Comparison of ENCODE assay signal across 8 mouse cellular contexts in genomic region chr11:72041768-72042607, GRCm38 (mm10). TPM values are rescaled to one million over a fixed set of nuclear protein-coding genes. Genes with fewer than 3 reads are reported as not detected.
DNase-seq lines count a peak whose midpoint lies in the region; ATAC-seq lines count a peak whose summit lies in the region.

Gene Pimreg, plus strand, starts transcription at chr11:72042032.

- H3K36me3 ChIP-seq in forebrain, embryonic 11.5 days (ENCODE audit: control insufficient read depth, insufficient read depth, low read length), result peaks cover 2% of the 10 kb centered on the region; the same call in 1 of the 2 replicates
- peaks cover 10% of the 10 kb centered on the region for H3K36me3 ChIP-seq in heart, embryonic 16.5 days (ENCODE audit: control insufficient read depth, insufficient read depth)
- H3K36me3 ChIP-seq in neural tube, embryonic 14.5 days (ENCODE audit: control insufficient read depth, insufficient read depth, low read length), result no peaks in the 10 kb centered on the region

- peaks cover 27% of the 10 kb centered on the region for H3K4me1 ChIP-seq in forebrain, embryonic 11.5 days (replicated peaks; ENCODE audit: control insufficient read depth, insufficient read depth, low read length)
- H3K4me1 ChIP-seq in heart, embryonic 16.5 days (ENCODE audit: control insufficient read depth, insufficient read depth, low read length), result peaks cover 30% of the 10 kb centered on the region
- H3K4me1 ChIP-seq in neural tube, embryonic 14.5 days (ENCODE audit: control insufficient read depth, insufficient read depth, low read length), result peaks cover 23% of the 10 kb centered on the region

- WGBS in forebrain, embryonic 11.5 days, result under 1% methylated on average over 52 of the region's 52 CpGs
- WGBS in heart, embryonic 16.5 days, result under 1% methylated on average over 52 of the region's 52 CpGs
- under 1% methylated on average over 52 of the region's 52 CpGs for WGBS in neural tube, embryonic 14.5 days

- H3K27ac ChIP-seq in forebrain, embryonic 11.5 days (ENCODE audit: low read depth, low read length), result peak within 1 kb of the TSS; percentile 82
- H3K27ac ChIP-seq in heart, embryonic 16.5 days (ENCODE audit: low read length), result peak within 1 kb of the TSS; percentile 56
- H3K27ac ChIP-seq in neural tube, embryonic 14.5 days (ENCODE audit: low read depth, low read length), result 0 out of 2 replicates have a peak within 1 kb of the TSS, but pooled peaks have one; percentile 48

- no peaks in the 10 kb centered on the region for H3K9me3 ChIP-seq in forebrain, embryonic 11.5 days (ENCODE audit: control insufficient read depth, low read length)
- H3K9me3 ChIP-seq in heart, embryonic 16.5 days (replicated peaks; ENCODE audit: control insufficient read depth, low read length), result no peaks in the 10 kb centered on the region
- H3K9me3 ChIP-seq in neural tube, embryonic 14.5 days (ENCODE audit: control insufficient read depth, low read length), result no peaks in the 10 kb centered on the region

- peak within 1 kb of the TSS; percentile 94 for H3K4me2 ChIP-seq in forebrain, embryonic 11.5 days (ENCODE audit: low read depth, low read length, severe bottlenecking)
- peak within 1 kb of the TSS; percentile 81 for H3K4me2 ChIP-seq in heart, embryonic 16.5 days (ENCODE audit: low read depth, low read length)
- H3K4me2 ChIP-seq in neural tube, embryonic 14.5 days (ENCODE audit: low read depth, low read length), result peak within 1 kb of the TSS; percentile 97

- H3K9ac ChIP-seq in forebrain, embryonic 11.5 days (ENCODE audit: low read length), result peak within 1 kb of the TSS; percentile 80
- H3K9ac ChIP-seq in heart, embryonic 16.5 days (ENCODE audit: low read length), result peak within 1 kb of the TSS; percentile 74
- H3K9ac ChIP-seq in neural tube, embryonic 14.5 days (replicated peaks; ENCODE audit: low read depth, low read length), result peak within 1 kb of the TSS; percentile 57

- DNase-seq in CD8-positive naive resting alpha-beta T cell, adult 2 months (ENCODE audit: low read depth in 2 of 2, low spot score in 2 of 2), result peak; percentile 40 to 61
- peak; percentile 84 for DNase-seq in brain, embryonic 18.5 days (ENCODE audit: low read depth, low spot score)
- DNase-seq in forebrain, embryonic 11.5 days (ENCODE audit: low spot score), result peak; percentile 98
- peak; percentile 70 to 84 for DNase-seq in kidney, postnatal 36 days
- DNase-seq in lung, adult 18-20 months, result peak; percentile 70 to 71
- peak; percentile 88 for DNase-seq in testis, postnatal 14 days (ENCODE audit: low spot score)

- peak within 1 kb of the TSS; percentile 71 for H3K4me3 ChIP-seq in forebrain, embryonic 11.5 days (ENCODE audit: low read depth, low read length)
- peak within 1 kb of the TSS; percentile 68 for H3K4me3 ChIP-seq in heart, embryonic 16.5 days (ENCODE audit: low read length)
- H3K4me3 ChIP-seq in neural tube, embryonic 14.5 days (ENCODE audit: low read depth, low read length), result peak within 1 kb of the TSS; percentile 65

- no peaks in the 10 kb centered on the region for H3K27me3 ChIP-seq in forebrain, embryonic 11.5 days (ENCODE audit: control insufficient read depth, insufficient read depth, low read length)
- H3K27me3 ChIP-seq in heart, embryonic 16.5 days (ENCODE audit: control insufficient read depth, insufficient read depth, low read length), result no peaks in the 10 kb centered on the region
- H3K27me3 ChIP-seq in neural tube, embryonic 14.5 days (ENCODE audit: control insufficient read depth, insufficient read depth, low read length), result no peaks in the 10 kb centered on the region

- peak; percentile 91 for ATAC-seq in forebrain, embryonic 11.5 days (replicated peaks; ENCODE audit: low FRiP score)
- ATAC-seq in heart, embryonic 16.5 days (replicated peaks; ENCODE audit: extremely low read depth, insufficient read depth, low FRiP score), result peak; percentile 90
- ATAC-seq in neural tube, embryonic 14.5 days (ENCODE audit: low read depth), result peak; percentile 90

RNA-seq across cellular contexts. Expression of gene Pimreg, which starts in this region (rescaled TPM):
- 228 and 241 TPM in 2 replicates for polyA plus RNA-seq in forebrain, embryonic 11.5 days (2014; fragmentation: Nextera tagmentation; extraction: Ambion mirVana)
- polyA plus RNA-seq in heart, embryonic 16.5 days (2015; fragmentation: Nextera tagmentation; extraction: Ambion mirVana), result 67.0 and 74.3 TPM in 2 replicates
- polyA plus RNA-seq in neural tube, embryonic 14.5 days (2014; fragmentation: Nextera tagmentation; extraction: Ambion mirVana), result 10.9 and 16.3 TPM in 2 replicates

Comparison
In these comparisons a context has a peak if more than half of its experiments do, and no peak if none do; other contexts are left out.
1. Peak in every context shown above with its lines: DNase-seq, ATAC-seq, H3K4me3 ChIP-seq and H3K27ac ChIP-seq.